Mouse (Mus musculus): ENCODE measurements around the gene Zc3h7a. TPM values are rescaled to one million over a fixed set of nuclear protein-coding genes. Genes with fewer than 3 reads are reported as not detected.

Zc3h7a gene
- polyA plus RNA-seq, 1 experiment from 2014 or later: 89.9 TPM

DNA sequence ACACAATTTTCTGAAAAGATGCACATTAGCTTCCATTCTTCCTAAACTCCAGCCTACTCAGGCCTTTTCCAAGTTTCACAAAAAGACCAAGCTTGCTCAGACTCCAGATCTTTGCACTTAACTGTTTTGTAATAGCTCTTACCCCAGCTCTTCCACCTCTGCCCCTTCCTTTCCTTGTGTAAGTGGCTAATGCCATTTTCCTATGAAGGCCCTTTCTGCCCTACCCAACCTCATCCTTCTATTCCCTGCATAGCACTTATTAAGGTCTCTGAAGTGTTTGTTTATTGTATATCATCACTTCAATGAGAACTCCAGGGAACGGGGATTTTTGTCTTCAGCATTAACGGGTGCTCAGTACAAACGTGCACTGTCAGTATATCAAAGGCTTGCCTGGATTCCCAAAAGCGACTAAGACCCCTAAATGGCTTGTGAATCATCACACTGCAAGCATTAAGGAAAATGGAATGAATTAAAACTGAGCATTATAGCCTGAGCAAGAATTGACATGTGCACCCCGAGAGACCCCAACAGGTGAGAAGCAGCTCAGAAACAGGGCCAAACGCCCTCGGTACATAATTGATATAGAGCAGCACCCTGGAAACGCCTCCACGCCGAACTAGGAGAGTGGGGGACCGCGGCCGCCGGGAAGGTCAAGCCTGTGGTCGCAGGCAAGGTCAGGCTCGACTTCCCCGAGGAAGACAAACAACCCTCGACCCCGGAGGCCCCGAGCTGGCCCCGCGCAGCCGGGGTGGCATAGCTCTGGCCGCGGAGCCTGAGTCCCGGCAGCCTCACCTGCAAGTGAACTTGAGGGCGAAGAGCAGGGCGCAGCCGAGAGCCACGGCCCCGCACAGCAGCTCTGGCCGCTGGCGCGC lies 42.5 kb downstream of the Zc3h7a start:
- H3K4me1 ChIP-seq: peaks cover 23% of the 10 kb centered on the region
- no peaks in the 10 kb centered on the region for H3K9me3 ChIP-seq (replicated peaks)
- peak overlapping the region; percentile 93 for H3K27ac ChIP-seq
- ATAC-seq (replicated peaks; ENCODE audit: low FRiP score): no peak
- H3K4me2 ChIP-seq: peak overlapping the region; percentile 70
- WGBS: under 1% methylated on average over 34 of the region's 34 CpGs
- H3K27me3 ChIP-seq: no peaks in the 10 kb centered on the region
- peak overlapping the region; percentile 95 for H3K9ac ChIP-seq
- peak overlapping the region; percentile 99 for H3K4me3 ChIP-seq (replicated peaks)
- peaks cover 29% of the 10 kb centered on the region for H3K36me3 ChIP-seq

DNA sequence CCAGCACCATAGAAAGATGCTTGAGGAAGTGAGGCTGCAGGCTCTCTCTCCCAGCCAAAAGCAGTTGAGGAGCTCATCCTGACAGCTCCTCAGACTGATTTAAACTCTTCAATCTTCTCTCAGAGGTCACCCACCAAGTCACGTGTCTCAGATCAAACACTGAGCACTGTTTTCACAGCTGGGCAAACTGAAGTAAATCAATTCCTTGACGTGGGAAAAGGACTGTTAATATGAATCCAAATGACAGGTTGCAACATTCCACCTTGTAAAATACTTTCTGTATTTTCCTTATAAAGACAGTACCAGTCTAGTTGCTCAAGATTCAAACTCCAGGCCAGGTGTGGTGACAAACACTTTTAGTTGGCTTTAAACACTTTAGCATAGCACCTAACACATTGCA lies 43.4 kb downstream of the Zc3h7a start:
- Histone ChIP-seq H3K4me2 (peak overlapping the region; percentile 70), H3K27ac (no peak overlapping the region), H3K27me3 (no peaks in the 10 kb centered on the region), H3K9ac (peak overlapping the region; percentile 95), H3K4me3 (replicated peaks) (peak overlapping the region; percentile 99), H3K36me3 (peaks cover 31% of the 10 kb centered on the region), H3K4me1 (peaks cover 23% of the 10 kb centered on the region), H3K9me3 (replicated peaks) (no peaks in the 10 kb centered on the region)
- 13% methylated on average over 2 of the region's 2 CpGs for WGBS
- ATAC-seq (replicated peaks; ENCODE audit: low FRiP score): no peak

DNA sequence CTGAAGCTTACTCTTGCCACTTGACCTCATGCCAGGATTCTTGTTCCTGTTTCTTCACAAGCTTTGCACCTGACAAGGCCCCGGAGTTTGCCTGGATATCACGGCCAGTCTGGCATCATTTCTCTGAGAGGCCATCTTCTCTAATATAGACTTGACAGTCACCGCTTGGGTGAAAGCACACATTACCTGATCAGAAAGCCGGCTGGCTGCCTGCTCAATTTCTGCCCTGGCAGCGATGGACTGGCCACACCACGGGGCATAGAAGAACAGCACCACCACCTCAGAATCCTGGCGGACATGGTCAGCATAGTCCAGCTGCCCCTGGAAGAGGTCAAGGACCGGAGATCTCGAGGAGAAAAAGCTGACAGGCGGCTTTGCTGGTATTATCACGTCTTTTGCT lies 47.9 kb downstream of the Zc3h7a start:
- Histone ChIP-seq H3K9ac (no peak overlapping the region), H3K9me3 (replicated peaks) (no peaks in the 10 kb centered on the region), H3K4me1 (peaks cover 14% of the 10 kb centered on the region), H3K4me3 (replicated peaks) (no peak overlapping the region), H3K4me2 (no peak overlapping the region), H3K27ac (no peak overlapping the region), H3K36me3 (peaks cover 45% of the 10 kb centered on the region), H3K27me3 (no peaks in the 10 kb centered on the region)
- 89% methylated on average over 11 of the region's 11 CpGs for WGBS
- ATAC-seq (replicated peaks; ENCODE audit: low FRiP score): no peak

DNA sequence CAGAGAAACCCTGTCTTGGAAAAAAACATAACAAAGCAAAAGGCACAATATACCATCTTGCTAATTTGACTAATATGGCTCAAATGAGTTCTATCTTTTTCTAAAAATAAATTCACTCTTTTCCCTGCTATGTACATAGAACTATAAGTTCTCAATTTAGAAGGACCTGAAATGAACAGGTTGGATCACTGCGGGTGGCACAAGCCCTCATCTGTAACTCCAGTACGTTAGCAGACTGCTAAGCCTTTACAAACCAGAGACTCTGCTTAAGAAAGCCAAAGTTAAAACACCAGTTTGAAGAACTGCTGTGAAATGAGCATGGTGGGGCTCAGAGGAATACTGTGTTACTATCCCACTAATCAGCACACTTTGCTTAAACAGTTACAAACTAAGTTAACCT lies 50.8 kb downstream of the Zc3h7a start:
- H3K9me3 ChIP-seq (replicated peaks): no peaks in the 10 kb centered on the region
- WGBS: 94% methylated on average over 2 of the region's 2 CpGs
- no peak overlapping the region for H3K27ac ChIP-seq
- ATAC-seq (replicated peaks; ENCODE audit: low FRiP score): no peak
- no peak overlapping the region for H3K4me3 ChIP-seq (replicated peaks)
- peaks cover 68% of the 10 kb centered on the region for H3K36me3 ChIP-seq
- no peaks in the 10 kb centered on the region for H3K27me3 ChIP-seq
- no peaks in the 10 kb centered on the region for H3K4me1 ChIP-seq
- H3K9ac ChIP-seq: no peak overlapping the region
- no peak overlapping the region for H3K4me2 ChIP-seq

DNA sequence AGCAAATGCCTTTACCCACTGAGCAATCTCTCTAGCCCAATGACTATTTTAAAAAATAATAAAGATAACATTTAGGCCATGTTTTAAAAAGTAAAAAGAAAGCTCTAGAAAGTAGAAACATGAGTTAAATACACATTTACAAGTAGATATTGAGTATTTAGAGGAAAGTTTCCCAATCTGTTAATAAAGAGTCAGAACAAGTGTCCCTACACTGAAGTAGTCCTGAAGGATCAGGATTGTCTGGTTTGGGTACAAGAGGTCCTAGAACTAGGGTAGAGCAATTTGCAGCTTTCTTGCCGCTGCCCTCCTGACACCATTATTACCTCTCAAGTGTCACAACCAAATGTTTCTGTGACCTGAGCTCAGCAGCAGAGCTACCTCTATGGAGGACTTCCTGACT lies 52.1 kb downstream of the Zc3h7a start:
- Histone ChIP-seq H3K9me3 (replicated peaks) (no peaks in the 10 kb centered on the region), H3K9ac (no peak overlapping the region), H3K4me1 (no peaks in the 10 kb centered on the region), H3K36me3 (peaks cover 78% of the 10 kb centered on the region), H3K4me3 (replicated peaks) (no peak overlapping the region), H3K4me2 (no peak overlapping the region), H3K27ac (no peak overlapping the region), H3K27me3 (no peaks in the 10 kb centered on the region)
- 47% methylated on average over 1 of the region's 1 CpGs for WGBS
- no peak for ATAC-seq (replicated peaks; ENCODE audit: low FRiP score)

DNA sequence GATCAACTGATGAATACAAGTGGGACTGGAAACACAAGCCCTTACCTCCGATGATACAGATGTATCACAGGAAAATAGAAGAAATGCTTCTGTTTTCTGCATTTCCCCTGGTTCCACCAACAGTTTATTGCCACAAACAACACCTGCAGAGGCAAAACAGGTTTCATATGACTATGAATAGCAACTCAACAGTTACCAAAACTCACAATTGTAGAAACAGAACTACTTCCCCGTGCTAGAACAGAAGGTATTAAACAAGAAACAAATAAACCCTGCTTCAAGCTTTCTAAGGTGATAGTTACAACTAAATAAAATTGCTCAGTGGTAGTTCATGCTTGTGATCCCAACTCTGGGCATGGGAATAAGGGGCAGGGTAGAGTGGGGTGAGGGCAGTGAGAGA lies 53.6 kb downstream of the Zc3h7a start:
- no peak overlapping the region for H3K9ac ChIP-seq
- no peaks in the 10 kb centered on the region for H3K4me1 ChIP-seq
- no peak overlapping the region for H3K4me2 ChIP-seq
- no peaks in the 10 kb centered on the region for H3K27me3 ChIP-seq
- H3K27ac ChIP-seq: no peak overlapping the region
- no peak for ATAC-seq (replicated peaks; ENCODE audit: low FRiP score)
- no peaks in the 10 kb centered on the region for H3K9me3 ChIP-seq (replicated peaks)
- 94% methylated on average over 2 of the region's 2 CpGs for WGBS
- H3K4me3 ChIP-seq (replicated peaks): no peak overlapping the region
- peaks cover 78% of the 10 kb centered on the region for H3K36me3 ChIP-seq

DNA sequence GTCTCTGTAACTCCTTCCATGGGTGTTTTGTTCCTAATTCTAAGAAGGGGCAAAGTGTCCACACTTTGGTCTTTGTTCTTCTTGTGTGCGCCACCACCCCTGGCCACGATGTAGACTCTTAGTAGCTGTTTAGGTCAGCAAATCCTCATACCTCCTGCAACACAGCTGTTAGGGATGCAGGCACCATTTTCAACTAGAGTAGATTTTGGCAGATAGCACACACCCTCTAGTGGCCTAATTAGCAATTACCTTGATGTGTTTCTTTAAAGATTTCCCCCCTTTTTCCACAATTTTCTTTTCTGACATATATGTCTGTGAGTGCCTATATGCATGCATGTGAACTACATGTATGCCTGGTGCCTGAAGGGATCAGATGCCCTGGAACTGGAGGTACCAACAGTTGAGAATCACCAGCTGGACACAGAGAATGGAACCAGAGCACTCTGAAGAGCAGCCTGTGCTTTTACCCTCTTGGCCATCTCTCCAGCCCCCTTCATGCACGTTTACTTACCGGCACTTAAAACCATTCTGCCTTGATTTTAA lies 66.9 kb downstream of the Zc3h7a start:
- H3K27ac ChIP-seq: no peak overlapping the region
- H3K4me2 ChIP-seq: no peak overlapping the region
- H3K4me3 ChIP-seq (replicated peaks): no peak overlapping the region
- H3K27me3 ChIP-seq: no peaks in the 10 kb centered on the region
- no peak overlapping the region for H3K9ac ChIP-seq
- H3K9me3 ChIP-seq (replicated peaks): no peaks in the 10 kb centered on the region
- WGBS: 70% methylated on average over 4 of the region's 4 CpGs
- H3K36me3 ChIP-seq: peaks cover 40% of the 10 kb centered on the region
- no peaks in the 10 kb centered on the region for H3K4me1 ChIP-seq
- no peak for ATAC-seq (replicated peaks; ENCODE audit: low FRiP score)

DNA sequence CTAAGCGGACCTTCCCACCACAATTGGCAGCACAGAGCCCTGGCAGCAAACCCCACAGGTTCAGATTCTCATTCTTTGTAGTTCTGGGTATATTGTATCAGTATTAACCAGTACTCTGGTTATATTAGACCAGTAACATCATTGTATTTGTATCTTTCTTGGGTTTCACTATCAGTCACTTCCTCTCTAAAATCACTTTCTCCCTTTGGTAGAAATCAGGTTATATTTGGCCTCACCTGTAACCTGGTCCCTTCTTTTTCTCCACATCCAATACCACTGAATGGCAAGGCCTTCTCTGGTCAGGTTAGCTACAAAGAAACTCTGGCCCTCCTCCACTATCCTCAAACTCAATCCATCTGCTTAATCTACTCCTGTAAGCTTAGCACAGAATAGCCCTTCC lies 71.3 kb downstream of the Zc3h7a start:
- no peak overlapping the region for H3K4me2 ChIP-seq
- H3K9me3 ChIP-seq (replicated peaks): no peaks in the 10 kb centered on the region
- 78% methylated on average over 1 of the region's 1 CpGs for WGBS
- ATAC-seq (replicated peaks; ENCODE audit: low FRiP score): no peak
- no peak overlapping the region for H3K4me3 ChIP-seq (replicated peaks)
- H3K36me3 ChIP-seq: peaks cover 58% of the 10 kb centered on the region
- H3K27ac ChIP-seq: no peak overlapping the region
- H3K9ac ChIP-seq: no peak overlapping the region
- no peaks in the 10 kb centered on the region for H3K27me3 ChIP-seq
- no peaks in the 10 kb centered on the region for H3K4me1 ChIP-seq

DNA sequence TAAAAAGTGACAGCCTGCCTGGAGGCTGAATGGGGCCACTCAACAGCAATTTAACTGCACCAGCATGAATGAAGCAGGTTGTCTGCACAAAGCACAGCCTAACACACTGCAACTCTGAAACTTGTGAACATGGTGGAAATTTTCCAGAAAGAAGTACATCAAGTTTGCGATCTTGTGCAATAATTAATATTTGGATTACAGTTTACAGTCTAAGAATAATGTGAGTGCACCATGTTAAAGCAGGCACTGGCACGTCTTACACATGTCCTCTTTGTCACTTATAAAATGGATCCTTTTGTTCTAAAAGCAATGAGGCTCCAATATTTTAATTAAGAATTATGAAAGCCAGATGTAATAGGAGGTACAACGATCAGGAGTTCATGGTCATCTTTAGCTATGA lies 78.9 kb downstream of the Zc3h7a start:
- Histone ChIP-seq H3K27me3 (no peaks in the 10 kb centered on the region), H3K27ac (no peak overlapping the region), H3K4me3 (replicated peaks) (no peak overlapping the region), H3K4me2 (no peak overlapping the region), H3K9me3 (replicated peaks) (no peaks in the 10 kb centered on the region), H3K36me3 (peaks cover 60% of the 10 kb centered on the region), H3K9ac (no peak overlapping the region), H3K4me1 (no peaks in the 10 kb centered on the region)
- ATAC-seq (replicated peaks; ENCODE audit: low FRiP score): no peak
- 88% methylated on average over 3 of the region's 3 CpGs for WGBS

DNA sequence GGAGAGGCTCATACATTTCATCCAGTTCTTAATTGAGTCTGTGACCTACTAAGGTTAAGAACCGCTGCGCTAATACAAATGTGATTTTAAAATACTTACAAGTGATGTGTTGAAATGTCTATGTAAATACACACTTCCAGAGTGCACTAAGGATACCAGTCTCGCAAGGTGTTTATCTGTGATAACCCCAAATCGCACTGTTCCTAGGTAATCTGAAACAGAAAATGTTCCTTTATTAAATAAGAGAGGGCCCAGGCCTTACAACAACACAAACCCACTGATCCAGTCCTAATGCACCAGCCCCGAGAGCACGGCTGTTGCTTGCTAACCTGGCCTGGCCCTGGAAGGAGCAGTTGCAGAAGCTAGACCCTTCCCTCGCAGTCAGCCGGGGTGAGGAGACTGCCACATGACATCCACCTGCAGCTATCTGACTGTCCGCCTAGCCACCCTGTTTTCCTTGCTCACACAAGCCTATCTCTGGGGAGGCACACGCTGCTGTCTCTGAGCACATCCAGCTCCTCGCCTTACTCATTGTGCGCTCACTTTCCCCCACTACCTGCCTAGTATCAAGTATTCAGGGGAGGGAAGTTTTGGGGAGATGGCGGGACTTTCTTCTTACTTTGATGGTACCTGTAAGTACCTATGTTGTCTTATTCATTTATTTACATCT lies 82.3 kb downstream of the Zc3h7a start:
- no peaks in the 10 kb centered on the region for H3K9me3 ChIP-seq (replicated peaks)
- no peak for ATAC-seq (replicated peaks; ENCODE audit: low FRiP score)
- no peak overlapping the region for H3K4me3 ChIP-seq (replicated peaks)
- WGBS: 85% methylated on average over 13 of the region's 13 CpGs
- peaks cover 68% of the 10 kb centered on the region for H3K36me3 ChIP-seq
- H3K9ac ChIP-seq: no peak overlapping the region
- H3K27ac ChIP-seq: no peak overlapping the region
- no peaks in the 10 kb centered on the region for H3K4me1 ChIP-seq
- H3K4me2 ChIP-seq: no peak overlapping the region
- no peaks in the 10 kb centered on the region for H3K27me3 ChIP-seq

DNA sequence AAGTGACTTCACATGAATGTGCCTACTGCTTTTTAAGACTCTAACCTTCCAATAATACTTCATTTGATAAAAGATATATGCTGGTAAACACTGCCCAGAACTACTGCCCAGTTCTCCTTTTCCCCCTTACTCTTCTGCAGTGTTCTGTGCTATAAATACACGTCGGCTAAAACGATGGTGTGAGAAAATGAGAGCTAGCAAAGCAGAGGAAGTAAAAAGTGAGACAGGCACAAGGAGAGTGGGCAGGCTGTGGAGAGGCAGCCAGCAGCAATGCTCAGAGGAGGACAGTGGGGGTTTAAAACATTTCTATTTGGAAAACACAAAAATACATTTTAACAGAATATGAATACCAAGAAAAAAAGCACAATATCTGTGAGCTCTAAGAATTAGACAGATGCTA lies 83.7 kb downstream of the Zc3h7a start:
- H3K36me3 ChIP-seq: peaks cover 78% of the 10 kb centered on the region
- WGBS: 60% methylated on average over 3 of the region's 3 CpGs
- no peak for ATAC-seq (replicated peaks; ENCODE audit: low FRiP score)

DNA sequence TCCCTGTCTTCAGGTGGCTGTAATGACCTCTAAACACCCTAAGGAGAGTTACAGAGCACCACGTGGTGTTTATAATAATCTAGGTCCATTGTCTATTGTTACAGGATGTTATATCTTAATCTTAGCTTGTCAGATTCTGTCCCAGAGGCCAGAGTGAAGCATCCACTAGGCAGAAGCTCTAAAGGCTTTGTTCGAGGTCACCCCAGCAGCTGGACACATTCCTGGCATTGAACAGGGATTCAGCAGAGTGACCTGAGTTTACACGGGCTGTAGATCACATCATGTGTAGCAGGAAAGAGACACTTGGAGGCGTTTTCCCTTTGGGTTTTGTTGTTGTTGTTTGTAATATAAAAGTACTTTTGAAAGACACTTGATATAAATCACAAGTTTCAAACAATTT lies 84.1 kb downstream of the Zc3h7a start:
- no peaks in the 10 kb centered on the region for H3K9me3 ChIP-seq (replicated peaks)
- H3K4me3 ChIP-seq (replicated peaks): no peak overlapping the region
- no peak overlapping the region for H3K27ac ChIP-seq
- no peaks in the 10 kb centered on the region for H3K27me3 ChIP-seq
- H3K36me3 ChIP-seq: peaks cover 81% of the 10 kb centered on the region
- no peak overlapping the region for H3K4me2 ChIP-seq
- ATAC-seq (replicated peaks; ENCODE audit: low FRiP score): no peak
- H3K4me1 ChIP-seq: no peaks in the 10 kb centered on the region
- 46% methylated on average over 4 of the region's 4 CpGs for WGBS
- no peak overlapping the region for H3K9ac ChIP-seq

More for the DNA sequence above, 83.7 kb downstream of the Zc3h7a start:
- no peak overlapping the region for H3K27ac ChIP-seq
- H3K4me1 ChIP-seq: no peaks in the 10 kb centered on the region
- no peaks in the 10 kb centered on the region for H3K9me3 ChIP-seq (replicated peaks)
- no peaks in the 10 kb centered on the region for H3K27me3 ChIP-seq
- H3K4me2 ChIP-seq: no peak overlapping the region
- no peak overlapping the region for H3K4me3 ChIP-seq (replicated peaks)
- H3K9ac ChIP-seq: no peak overlapping the region
